Comparison of ENCODE assay signal across 18 mouse cellular contexts in genomic region chr1:40028207-40028998, GRCm38 (mm10). TPM values are rescaled to one million over a fixed set of nuclear protein-coding genes. Genes with fewer than 3 reads are reported as not detected.
DNase-seq lines count a peak whose midpoint lies in the region; ATAC-seq and TF ChIP-seq lines count a peak whose summit lies in the region.
"Had no signal": no experiment of that assay in that cellular context is flagged by ENCODE, and none has a peak within 500 bp of the region (broad histone marks: within the 10 kb centered on the region; RNA-seq: fewer than 3 reads in every experiment).

No protein-coding gene starts in this region.

- no peak for TF ChIP-seq CTCF in midbrain, postnatal 0 days (IDR thresholded peaks at IDR 0.05)

- H3K27me3 ChIP-seq in forebrain, embryonic 13.5 days: no peaks in the 10 kb centered on the region
- H3K27me3 ChIP-seq in forebrain, embryonic 12.5 days: no peaks in the 10 kb centered on the region
- no peaks in the 10 kb centered on the region for H3K27me3 ChIP-seq in hindbrain, embryonic 14.5 days (ENCODE audit: control insufficient read depth, insufficient read depth, low read length)
- no peaks in the 10 kb centered on the region for H3K27me3 ChIP-seq in hindbrain, embryonic 12.5 days
- H3K27me3 ChIP-seq in neural tube, embryonic 12.5 days (replicated peaks): no peaks in the 10 kb centered on the region
- no peaks in the 10 kb centered on the region for H3K27me3 ChIP-seq in midbrain, postnatal 0 days (ENCODE audit: insufficient read depth, low read length)
- H3K27me3 ChIP-seq: embryonic facial prominence, embryonic 13.5 days; liver, embryonic 12.5 days had no signal

- no peak overlapping the region for H3K27ac ChIP-seq in forebrain, embryonic 13.5 days
- H3K27ac ChIP-seq in forebrain, embryonic 12.5 days: no peak overlapping the region
- no peak overlapping the region for H3K27ac ChIP-seq in hindbrain, embryonic 14.5 days
- no peak overlapping the region for H3K27ac ChIP-seq in hindbrain, embryonic 12.5 days
- H3K27ac ChIP-seq in neural tube, embryonic 12.5 days: no peak overlapping the region
- no peak overlapping the region for H3K27ac ChIP-seq in midbrain, postnatal 0 days (ENCODE audit: low read depth, low read length)
- H3K27ac ChIP-seq: embryonic facial prominence, embryonic 13.5 days; liver, embryonic 12.5 days had no signal

- 90% methylated on average over 12 of the region's 12 CpGs for WGBS in forebrain, embryonic 13.5 days
- 90% methylated on average over 12 of the region's 12 CpGs for WGBS in forebrain, embryonic 12.5 days
- 88% methylated on average over 12 of the region's 12 CpGs for WGBS in hindbrain, embryonic 14.5 days
- WGBS in hindbrain, embryonic 12.5 days: 88% methylated on average over 12 of the region's 12 CpGs
- 90% methylated on average over 12 of the region's 12 CpGs for WGBS in neural tube, embryonic 12.5 days
- 74% methylated on average over 12 of the region's 12 CpGs for WGBS in midbrain, postnatal 0 days

- DNase-seq in hindbrain, embryonic 14.5 days (ENCODE audit: low spot score): no peak
- no peak for DNase-seq in neural tube, embryonic 10.5 days (ENCODE audit: extremely low spot score, low spot score)
- DNase-seq in midbrain, postnatal 0 days (ENCODE audit: low spot score): no peak
- DNase-seq: adrenal gland, adult 8-10 months; cerebellum, adult 9-11 months; gastrocnemius, postnatal 25 days; lung, embryonic 14.5 days; lung, postnatal 36 days; thymus, postnatal 14 days had no signal

- H3K9ac ChIP-seq in forebrain, embryonic 13.5 days: no peak overlapping the region
- H3K9ac ChIP-seq in forebrain, embryonic 12.5 days: no peak overlapping the region
- H3K9ac ChIP-seq in hindbrain, embryonic 14.5 days: no peak overlapping the region
- H3K9ac ChIP-seq in hindbrain, embryonic 12.5 days: no peak overlapping the region
- no peak overlapping the region for H3K9ac ChIP-seq in neural tube, embryonic 12.5 days
- H3K9ac ChIP-seq in midbrain, postnatal 0 days (replicated peaks; ENCODE audit: low read length, poor library complexity, severe bottlenecking): no peak overlapping the region
- H3K9ac ChIP-seq: embryonic facial prominence, embryonic 13.5 days; liver, embryonic 12.5 days; lung, embryonic 14.5 days had no signal

- no peaks in the 10 kb centered on the region for H3K9me3 ChIP-seq in forebrain, embryonic 13.5 days (replicated peaks)
- H3K9me3 ChIP-seq in forebrain, embryonic 12.5 days: no peaks in the 10 kb centered on the region
- no peaks in the 10 kb centered on the region for H3K9me3 ChIP-seq in hindbrain, embryonic 14.5 days (ENCODE audit: control insufficient read depth, low read length)
- no peaks in the 10 kb centered on the region for H3K9me3 ChIP-seq in hindbrain, embryonic 12.5 days (replicated peaks)
- H3K9me3 ChIP-seq in neural tube, embryonic 12.5 days: no peaks in the 10 kb centered on the region
- H3K9me3 ChIP-seq in midbrain, postnatal 0 days (ENCODE audit: low read length): no peaks in the 10 kb centered on the region
- H3K9me3 ChIP-seq: embryonic facial prominence, embryonic 13.5 days; liver, embryonic 12.5 days had no signal

- no peak overlapping the region for H3K4me2 ChIP-seq in forebrain, embryonic 13.5 days
- H3K4me2 ChIP-seq in forebrain, embryonic 12.5 days: no peak overlapping the region
- H3K4me2 ChIP-seq in hindbrain, embryonic 14.5 days (replicated peaks): no peak overlapping the region
- H3K4me2 ChIP-seq in hindbrain, embryonic 12.5 days (replicated peaks): no peak overlapping the region
- no peak overlapping the region for H3K4me2 ChIP-seq in neural tube, embryonic 12.5 days (replicated peaks)
- H3K4me2 ChIP-seq in midbrain, postnatal 0 days (ENCODE audit: low read depth, low read length, poor library complexity, severe bottlenecking): no peak overlapping the region
- H3K4me2 ChIP-seq: embryonic facial prominence, embryonic 13.5 days; liver, embryonic 12.5 days; lung, embryonic 14.5 days had no signal

- H3K36me3 ChIP-seq in forebrain, embryonic 13.5 days (ENCODE audit: poor library complexity, severe bottlenecking): peaks cover 48% of the 10 kb centered on the region
- peaks cover 54% of the 10 kb centered on the region for H3K36me3 ChIP-seq in forebrain, embryonic 12.5 days (replicated peaks)
- H3K36me3 ChIP-seq in hindbrain, embryonic 14.5 days (replicated peaks; ENCODE audit: control insufficient read depth, insufficient read depth): peaks cover 50% of the 10 kb centered on the region
- peaks cover 52% of the 10 kb centered on the region for H3K36me3 ChIP-seq in hindbrain, embryonic 12.5 days
- peaks cover 45% of the 10 kb centered on the region for H3K36me3 ChIP-seq in neural tube, embryonic 12.5 days
- H3K36me3 ChIP-seq in midbrain, postnatal 0 days (ENCODE audit: insufficient read depth, low read length): peaks cover 26% of the 10 kb centered on the region

- peak; percentile 48; the same call in 1 of the 2 replicates for ATAC-seq in forebrain, embryonic 13.5 days
- no peak for ATAC-seq in forebrain, embryonic 12.5 days (ENCODE audit: low FRiP score)
- ATAC-seq in hindbrain, embryonic 14.5 days (ENCODE audit: low FRiP score): 0 out of 2 replicates have a peak, but pooled peaks have one; percentile 18
- ATAC-seq in hindbrain, embryonic 12.5 days (ENCODE audit: low FRiP score): no peak
- peak; percentile 35 for ATAC-seq in neural tube, embryonic 12.5 days (ENCODE audit: low FRiP score, low read depth)
- ATAC-seq in midbrain, postnatal 0 days (ENCODE audit: low FRiP score): peak; percentile 17; the same call in 1 of the 2 replicates
- ATAC-seq in megakaryocyte progenitor cell, adult 5-6 weeks (replicated peaks; ENCODE audit: poor library complexity): no peak
- ATAC-seq: inflammation-experienced regulatory T-cells, adult 6 months; liver, embryonic 12.5 days had no signal

- no peaks in the 10 kb centered on the region for H3K4me1 ChIP-seq in forebrain, embryonic 13.5 days
- no peaks in the 10 kb centered on the region for H3K4me1 ChIP-seq in forebrain, embryonic 12.5 days
- H3K4me1 ChIP-seq in hindbrain, embryonic 14.5 days (replicated peaks; ENCODE audit: control insufficient read depth, insufficient read depth, low read length): no peaks in the 10 kb centered on the region
- no peaks in the 10 kb centered on the region for H3K4me1 ChIP-seq in hindbrain, embryonic 12.5 days
- H3K4me1 ChIP-seq in neural tube, embryonic 12.5 days: no peaks in the 10 kb centered on the region; the same call in 1 of the 2 replicates
- H3K4me1 ChIP-seq in midbrain, postnatal 0 days (ENCODE audit: insufficient read depth, low read length): no peaks in the 10 kb centered on the region
- H3K4me1 ChIP-seq: embryonic facial prominence, embryonic 13.5 days; liver, embryonic 12.5 days had no signal

- no peak overlapping the region for H3K4me3 ChIP-seq in forebrain, embryonic 13.5 days
- H3K4me3 ChIP-seq in forebrain, embryonic 12.5 days (replicated peaks): no peak overlapping the region
- H3K4me3 ChIP-seq in hindbrain, embryonic 14.5 days (replicated peaks; ENCODE audit: low read length): no peak overlapping the region
- H3K4me3 ChIP-seq in hindbrain, embryonic 12.5 days: no peak overlapping the region
- no peak overlapping the region for H3K4me3 ChIP-seq in neural tube, embryonic 12.5 days
- H3K4me3 ChIP-seq in midbrain, postnatal 0 days (ENCODE audit: low read depth, low read length): no peak overlapping the region
- H3K4me3 ChIP-seq: embryonic facial prominence, embryonic 13.5 days; liver, embryonic 12.5 days had no signal

RNA-seq across cellular contexts. Expression of gene Il1r2, which starts 45.5 kb away (rescaled TPM):
- 0.16 and 0.21 TPM in 2 replicates for polyA plus RNA-seq in forebrain, embryonic 13.5 days (2015; fragmentation: Nextera tagmentation; extraction: Ambion mirVana)
- polyA plus RNA-seq in forebrain, embryonic 12.5 days (2016; fragmentation: Nextera tagmentation; extraction: Ambion mirVana): 0.40 and 0.47 TPM in 2 replicates
- 0.72 TPM in 2 replicates for polyA plus RNA-seq in hindbrain, embryonic 14.5 days (2014; fragmentation: Nextera tagmentation; extraction: Ambion mirVana)
- polyA plus RNA-seq in hindbrain, embryonic 12.5 days (2016; fragmentation: Nextera tagmentation; extraction: Ambion mirVana): 0.23 and 0.52 TPM in 2 replicates
- 0.19 and 0.27 TPM in 2 replicates for polyA plus RNA-seq in neural tube, embryonic 12.5 days (2016; fragmentation: Nextera tagmentation; extraction: Ambion mirVana)
- total RNA-seq in midbrain, postnatal 0 days (2014; rRNA removed): not detected in 2 replicates
- polyA plus RNA-seq in midbrain, postnatal 0 days (2015; fragmentation: Nextera tagmentation; extraction: Ambion mirVana): 0.35 and 0.83 TPM in 2 replicates
- 1.9 and 2.5 TPM in 2 replicates for total RNA-seq in megakaryocyte progenitor cell, adult 5-6 weeks (2015)
- 1.9 and 2.2 TPM in 2 replicates for total RNA-seq in megakaryocyte progenitor cell, adult 5-6 weeks (2017)
- polyA plus RNA-seq: testis, adult 2 months had no signal

Comparison
In these comparisons a context has a peak if more than half of its experiments do, and no peak if none do; other contexts are left out.
1. ATAC-seq: peak in forebrain, embryonic 13.5 days (single experiment), hindbrain, embryonic 14.5 days (single experiment), neural tube, embryonic 12.5 days (single experiment) and midbrain, postnatal 0 days (single experiment); none in forebrain, embryonic 12.5 days (single experiment), hindbrain, embryonic 12.5 days (single experiment) and megakaryocyte progenitor cell, adult 5-6 weeks (single experiment).